Mouse (Mus musculus) liver, adult 2 months (tissue): Measurements from ENCODE around the gene Suco.

Source experiments
- CTCF ChIP-seq: fragments of 200-500 bp; IDR thresholded peaks from 2 replicates; pipeline ENCODE4 v1.5.1; 2011; ENCODE audit warnings: low read depth, low read length, control low read depth
- POLR2A ChIP-seq: fragments of 200-500 bp; IDR thresholded peaks from 2 replicates; pipeline ENCODE4 v1.6.1; 2011; ENCODE audit warnings: low read length, control low read depth; ENCODE audit not compliant: insufficient read depth; ENCODE audit errors: extremely low read depth

DNA sequence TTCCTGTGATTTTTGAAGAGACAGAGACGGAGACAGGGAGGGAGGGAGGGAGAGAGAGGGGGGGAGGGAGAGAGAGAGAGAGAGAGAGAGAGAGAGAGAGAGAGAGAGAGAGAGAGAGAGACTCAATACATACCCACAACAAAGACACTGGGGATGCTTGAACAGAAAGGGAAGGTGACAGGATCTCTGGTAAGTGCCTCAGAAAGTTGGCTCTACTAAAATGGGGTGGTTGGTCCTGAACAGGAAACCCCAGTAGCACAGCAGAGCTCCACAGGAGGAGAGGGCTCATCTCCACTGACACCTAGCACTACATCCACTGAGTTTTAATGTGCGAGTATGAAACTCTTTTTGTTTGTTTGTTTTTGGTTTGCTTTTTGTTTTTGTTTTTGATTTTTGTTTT is 75.2 kb downstream of the Suco start:
- TF ChIP-seq CTCF = no peak
- TF ChIP-seq POLR2A = no peak
